Comparison of ENCODE assay signal across 8 mouse cellular contexts in the genomic region with DNA sequence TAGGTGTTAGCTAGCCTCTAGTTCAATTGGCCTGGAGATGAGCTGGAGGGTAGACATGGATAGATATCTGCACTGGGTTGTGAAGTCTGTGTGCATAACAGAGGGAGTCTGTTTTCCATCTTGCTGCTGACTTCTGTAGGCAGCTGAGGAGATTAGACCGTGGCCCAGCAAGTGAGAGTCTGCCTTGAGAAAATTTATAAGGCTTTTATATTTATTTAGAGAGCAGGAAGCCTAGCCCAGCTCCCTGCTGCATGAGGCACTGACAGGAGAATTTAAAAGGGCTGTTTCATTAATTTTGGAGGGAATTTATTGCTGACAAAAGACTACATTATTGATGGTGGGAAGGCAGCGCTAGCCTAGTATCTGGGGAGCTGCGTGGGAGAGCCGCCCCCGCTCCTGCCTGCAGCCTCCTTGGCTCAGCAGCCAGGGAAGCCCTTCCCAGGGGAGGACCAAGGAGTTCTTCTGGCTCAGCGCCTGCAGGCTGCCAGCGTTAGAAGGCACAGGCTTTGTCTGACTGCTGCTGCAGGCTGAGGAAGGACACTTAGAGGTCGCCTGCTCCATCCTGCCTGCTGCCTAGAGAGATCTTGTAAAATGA.
A peak's percentile ranks its signal among the peaks of the same experiment; 100 is the strongest.
DNase-seq lines count a peak whose midpoint lies in the region; ATAC-seq and TF ChIP-seq lines count a peak whose summit lies in the region.

No protein-coding gene starts in this region.

- WGBS in kidney, adult 2 months, result 9% methylated on average over 8 of the region's 8 CpGs
- WGBS in heart, embryonic 14.5 days, result 20% methylated on average over 8 of the region's 8 CpGs

- no peaks in the 10 kb centered on the region for H3K36me3 ChIP-seq in kidney, adult 2 months (ENCODE audit: control insufficient read depth, insufficient read depth, low read length)
- H3K36me3 ChIP-seq in heart, embryonic 14.5 days (ENCODE audit: control insufficient read depth, insufficient read depth, low read length), result no peaks in the 10 kb centered on the region

- ATAC-seq in heart, embryonic 14.5 days (ENCODE audit: insufficient number of reproducible peaks, insufficient read depth, low FRiP score, low read depth), result no peak
- ATAC-seq in inflammation-experienced regulatory T-cells, adult 6 months, result no peak

- DNase-seq in kidney, postnatal 10 days, result peak; percentile 48
- no peak for DNase-seq in kidney, adult 2 months
- DNase-seq in cerebellum, postnatal 4 days (ENCODE audit: low spot score in 2 of 2), result peak; percentile 38 to 69
- peak; percentile 78 to 83 for DNase-seq in layer of hippocampus, postnatal 36 days
- DNase-seq in neural tube, embryonic 10.5 days (ENCODE audit: extremely low spot score, low spot score), result peak; percentile 31
- peak; percentile 73 for DNase-seq in testis, postnatal 10 days (ENCODE audit: low spot score)

- no peaks in the 10 kb centered on the region for H3K9me3 ChIP-seq in heart, embryonic 14.5 days (ENCODE audit: control insufficient read depth, low read length)

- no peaks in the 10 kb centered on the region for H3K27me3 ChIP-seq in kidney, adult 2 months (replicated peaks; ENCODE audit: control insufficient read depth, insufficient read depth, low read length)
- H3K27me3 ChIP-seq in heart, embryonic 14.5 days (ENCODE audit: control insufficient read depth, insufficient read depth, low read length), result no peaks in the 10 kb centered on the region

- H3K4me3 ChIP-seq in kidney, adult 2 months (ENCODE audit: insufficient read depth, low read depth, low read length), result no peak overlapping the region
- H3K4me3 ChIP-seq in heart, embryonic 14.5 days (ENCODE audit: control insufficient read depth in 1 of 2, insufficient read depth in 1 of 2, low read depth in 1 of 2, low read length in 2 of 2), result no peak overlapping the region

- H3K4me1 ChIP-seq in kidney, adult 2 months (ENCODE audit: control insufficient read depth, insufficient read depth, low read length), result no peaks in the 10 kb centered on the region
- peaks cover 0 to 2% of the 10 kb centered on the region in 2 experiments; a peak in 1 of 4 replicates for H3K4me1 ChIP-seq in heart, embryonic 14.5 days (ENCODE audit: control insufficient read depth in 2 of 2, insufficient read depth in 2 of 2, low read length in 2 of 2)

- TF ChIP-seq POLR2A in kidney, adult 2 months (IDR thresholded peaks at IDR 0.05; ENCODE audit: low read depth, low read length), result no peak

- TF ChIP-seq CTCF in kidney, adult 2 months (conservative IDR thresholded peaks at IDR 0.05; ENCODE audit: insufficient read depth, insufficient read length, low read depth, low read length), result no peak

- peak overlapping the region; percentile 16; the same call in 1 of the 2 replicates for H3K4me2 ChIP-seq in heart, embryonic 14.5 days (ENCODE audit: low read length)

- no peak overlapping the region for H3K27ac ChIP-seq in kidney, adult 2 months (ENCODE audit: insufficient read depth, low read depth, low read length)
- no peak overlapping the region for H3K27ac ChIP-seq in heart, embryonic 14.5 days (replicated peaks in 1 of 2; ENCODE audit: control insufficient read depth in 1 of 2, insufficient read depth in 1 of 2, low read depth in 2 of 2, low read length in 2 of 2)

- H3K9ac ChIP-seq in heart, embryonic 14.5 days (ENCODE audit: low read length), result no peak overlapping the region
